Mouse (Mus musculus): ENCODE measurements around the gene Eif5b. TPM values are rescaled to one million over a fixed set of nuclear protein-coding genes. Genes with fewer than 3 reads are reported as not detected.

Eif5b gene
- polyA plus RNA-seq, 1 experiment from 2014 or later, result 28.4 TPM

- Histone ChIP-seq H3K27ac (no peak overlapping the region), H3K36me3 (peaks cover 62% of the 10 kb centered on the region), H3K4me1 (replicated peaks) (no peaks in the 10 kb centered on the region), H3K27me3 (no peaks in the 10 kb centered on the region), H3K4me3 (no peak overlapping the region), H3K4me2 (no peak overlapping the region), H3K9ac (no peak overlapping the region), H3K9me3 (no peaks in the 10 kb centered on the region)
- ATAC-seq (ENCODE audit: low FRiP score), result no peak
- WGBS, result 96% methylated on average over 10 of the region's 10 CpGs
These were observed 69.5 kb downstream of the Eif5b start for GRCm38 (mm10) chr1:38067276-38067675.

GRCm38 (mm10) chr1:38071326-38071725, 73.5 kb downstream of the Eif5b start:
- WGBS, result 88% methylated on average over 8 of the region's 8 CpGs
- ATAC-seq (ENCODE audit: low FRiP score), result no peak
- Histone ChIP-seq H3K9me3 (no peaks in the 10 kb centered on the region), H3K9ac (no peak overlapping the region), H3K4me3 (no peak overlapping the region), H3K27ac (no peak overlapping the region), H3K27me3 (no peaks in the 10 kb centered on the region), H3K4me2 (no peak overlapping the region), H3K4me1 (replicated peaks) (no peaks in the 10 kb centered on the region), H3K36me3 (peaks cover 53% of the 10 kb centered on the region)

DNA sequence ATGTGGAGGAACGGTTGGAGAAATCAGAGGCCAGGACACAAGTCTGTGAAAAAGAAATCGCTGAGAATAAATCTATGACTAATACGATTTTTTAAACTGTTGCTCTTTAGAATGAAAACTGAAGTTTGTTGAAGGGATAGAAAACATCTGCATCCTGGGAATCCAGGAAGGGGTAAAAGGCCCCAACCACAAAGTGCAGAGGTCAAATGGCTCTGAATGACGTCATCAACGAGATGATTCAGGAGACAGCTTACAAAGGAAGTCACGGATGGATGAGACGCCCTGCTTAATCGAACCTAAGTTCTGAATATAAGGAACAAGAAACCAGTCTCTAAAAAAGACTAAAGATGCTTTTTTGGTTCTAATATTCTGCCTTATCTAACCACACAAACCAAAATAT, 83.5 kb downstream of the Eif5b start:
- Histone ChIP-seq H3K27ac (no peak overlapping the region), H3K4me3 (no peak overlapping the region), H3K36me3 (peaks cover 36% of the 10 kb centered on the region), H3K4me1 (replicated peaks) (no peaks in the 10 kb centered on the region), H3K9me3 (no peaks in the 10 kb centered on the region), H3K4me2 (no peak overlapping the region), H3K9ac (no peak overlapping the region), H3K27me3 (no peaks in the 10 kb centered on the region)
- no peak for ATAC-seq (ENCODE audit: low FRiP score)
- 77% methylated on average over 8 of the region's 8 CpGs for WGBS

DNA sequence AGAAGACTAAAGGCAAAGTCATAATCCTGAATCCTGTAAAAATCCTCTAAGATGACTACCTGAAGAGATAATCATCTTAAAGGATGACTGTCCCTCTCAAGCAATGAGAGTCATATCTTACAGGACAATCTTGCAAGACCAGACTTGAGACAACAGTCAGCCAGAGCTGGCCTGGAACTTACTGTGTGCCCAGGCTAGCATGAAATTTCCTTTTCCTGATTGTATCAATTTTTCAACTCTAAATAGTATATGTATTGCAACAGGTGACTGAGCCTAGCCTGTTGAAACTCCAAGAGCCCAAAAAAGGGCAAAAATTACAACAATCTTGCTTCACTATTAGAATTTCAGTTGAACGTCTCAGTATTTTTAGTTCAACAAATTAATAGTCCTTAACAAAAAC, 105.4 kb downstream of the Eif5b start:
- H3K27ac ChIP-seq, result no peak overlapping the region
- H3K27me3 ChIP-seq, result no peaks in the 10 kb centered on the region
- H3K9ac ChIP-seq, result no peak overlapping the region
- H3K4me2 ChIP-seq, result no peak overlapping the region
- H3K4me3 ChIP-seq, result no peak overlapping the region
- WGBS, result 83% methylated on average over 1 of the region's 1 CpGs
- no peak for ATAC-seq (ENCODE audit: low FRiP score)
- H3K9me3 ChIP-seq, result no peaks in the 10 kb centered on the region
- no peaks in the 10 kb centered on the region for H3K4me1 ChIP-seq (replicated peaks)
- peaks cover 21% of the 10 kb centered on the region for H3K36me3 ChIP-seq

GRCm38 (mm10) chr1:38103813-38104212, 106.0 kb downstream of the Eif5b start:
- H3K27me3 ChIP-seq, result no peaks in the 10 kb centered on the region
- no peak overlapping the region for H3K4me2 ChIP-seq
- H3K4me3 ChIP-seq, result no peak overlapping the region
- WGBS, result 71% methylated on average over 3 of the region's 3 CpGs
- no peaks in the 10 kb centered on the region for H3K4me1 ChIP-seq (replicated peaks)
- H3K9ac ChIP-seq, result no peak overlapping the region
- H3K36me3 ChIP-seq, result peaks cover 17% of the 10 kb centered on the region
- ATAC-seq (ENCODE audit: low FRiP score), result no peak
- H3K9me3 ChIP-seq, result no peaks in the 10 kb centered on the region
- H3K27ac ChIP-seq, result no peak overlapping the region

Other genes with a start within 250 kb of the Eif5b start
- 21.5 and 22.3 TPM in 2 replicates for gene Tsga10, start 131.6 kb upstream of the Eif5b start, polyA plus RNA-seq (2015; fragmentation: Nextera tagmentation; extraction: Ambion mirVana)
- 6.5 and 7.6 TPM in 2 replicates for gene Lipt1, start 126.3 kb upstream of the Eif5b start, polyA plus RNA-seq (2015; fragmentation: Nextera tagmentation; extraction: Ambion mirVana)
- 18.3 and 19.3 TPM in 2 replicates for gene Mitd1, start 107.6 kb upstream of the Eif5b start, polyA plus RNA-seq (2015; fragmentation: Nextera tagmentation; extraction: Ambion mirVana)
- gene Mrpl30, start 107.5 kb upstream of the Eif5b start, polyA plus RNA-seq (2015; fragmentation: Nextera tagmentation; extraction: Ambion mirVana), result 247 and 255 TPM in 2 replicates
- gene Lyg2, start 81.5 kb upstream of the Eif5b start, polyA plus RNA-seq (2015; fragmentation: Nextera tagmentation; extraction: Ambion mirVana), result not detected in 2 replicates
- not detected in 2 replicates for gene Lyg1, start 40.3 kb upstream of the Eif5b start, polyA plus RNA-seq (2015; fragmentation: Nextera tagmentation; extraction: Ambion mirVana)
- gene Txndc9, start 117 bp upstream of the Eif5b start, polyA plus RNA-seq (2015; fragmentation: Nextera tagmentation; extraction: Ambion mirVana), result 166 and 180 TPM in 2 replicates
- 38.9 and 43.5 TPM in 2 replicates for gene Rev1, start 131.8 kb downstream of the Eif5b start, polyA plus RNA-seq (2015; fragmentation: Nextera tagmentation; extraction: Ambion mirVana)

All from hindbrain, embryonic 13.5 days (tissue).